Mouse (Mus musculus): ENCODE measurements at regions not wholly inside any gene's neighbourhood (a gene's known extent, or its start where the extent isn't known, plus 50 kb on each side); places are given as distances from the start of the nearest gene placed in this dataset.

DNA sequence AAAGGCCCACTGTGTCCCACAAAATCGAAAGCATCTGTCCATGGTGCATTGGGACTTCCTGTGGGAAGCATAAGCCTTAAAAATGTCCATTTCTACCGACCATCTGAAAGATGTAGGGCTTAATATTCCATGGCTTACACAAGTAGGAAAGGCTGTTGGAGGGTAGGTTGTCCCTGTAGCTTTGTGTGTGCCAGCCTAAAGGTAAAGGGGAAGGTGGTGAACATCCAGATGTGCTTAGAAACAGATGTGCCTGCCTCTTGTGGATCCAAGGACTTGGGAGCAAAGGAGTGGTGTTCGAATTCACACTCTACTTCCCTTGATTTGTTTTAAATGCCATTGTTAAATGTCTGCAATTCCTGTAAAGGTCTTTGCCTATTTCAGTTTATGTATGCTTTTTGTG lies 265.9 kb upstream of the Lyplal1 start:
- TF ChIP-seq CTCF (conservative IDR thresholded peaks at IDR 0.05; ENCODE audit: insufficient read depth, insufficient read length, low read depth, low read length) (no peak), POLR2A (IDR thresholded peaks at IDR 0.05; ENCODE audit: low read depth, low read length) (no peak)

Measured in kidney, adult 2 months (tissue).